Comparison of ENCODE assay signal across 14 mouse cellular contexts in the genomic region with DNA sequence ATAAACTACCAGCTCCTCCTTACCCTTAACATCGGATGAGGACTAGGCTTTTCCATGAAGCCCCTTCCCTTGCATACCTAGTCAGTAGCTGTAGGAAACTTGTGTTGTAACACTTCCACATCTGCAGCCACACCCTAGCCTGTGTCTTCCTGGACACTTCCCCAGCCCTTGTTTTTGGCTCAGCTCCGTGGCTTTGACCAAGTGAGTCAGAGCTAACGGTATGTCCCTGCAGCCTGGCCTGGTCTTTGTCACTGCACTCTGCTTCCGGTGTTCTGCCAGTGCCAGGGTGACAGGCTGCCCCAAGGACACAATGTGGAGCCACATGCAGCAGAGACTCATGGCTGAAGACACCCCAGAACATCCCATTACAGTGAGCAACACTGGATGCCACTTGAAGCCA. TPM values are rescaled to one million over a fixed set of nuclear protein-coding genes. Genes with fewer than 3 reads are reported as not detected.
DNase-seq lines count a peak whose midpoint lies in the region; ATAC-seq and TF ChIP-seq lines count a peak whose summit lies in the region.
"Had no signal": no experiment of that assay in that cellular context is flagged by ENCODE, and none has a peak within 500 bp of the region (broad histone marks: within the 10 kb centered on the region; RNA-seq: fewer than 3 reads in every experiment).

No protein-coding gene starts in this region.

- ATAC-seq in liver, postnatal 0 days: no peak
- no peak for ATAC-seq in liver, embryonic 12.5 days
- ATAC-seq in midbrain, embryonic 16.5 days: no peak
- ATAC-seq: midbrain, embryonic 13.5 days had no signal

- no peak overlapping the region for H3K4me3 ChIP-seq in liver, postnatal 0 days (ENCODE audit: low read depth, low read length)
- no peak overlapping the region for H3K4me3 ChIP-seq in liver, embryonic 12.5 days
- H3K4me3 ChIP-seq in midbrain, embryonic 16.5 days (ENCODE audit: low read depth, low read length): no peak overlapping the region
- H3K4me3 ChIP-seq: midbrain, embryonic 13.5 days had no signal

- no peak overlapping the region for H3K4me2 ChIP-seq in liver, postnatal 0 days (ENCODE audit: low read depth, low read length)
- no peak overlapping the region for H3K4me2 ChIP-seq in liver, embryonic 12.5 days
- no peak overlapping the region for H3K4me2 ChIP-seq in midbrain, embryonic 16.5 days (ENCODE audit: low read length)
- H3K4me2 ChIP-seq: midbrain, embryonic 13.5 days had no signal

- 21% methylated on average over 4 of the region's 4 CpGs for WGBS in liver, postnatal 0 days (ENCODE audit: insufficient replicate concordance)
- WGBS in liver, embryonic 12.5 days (ENCODE audit: insufficient replicate concordance): 19% methylated on average over 4 of the region's 4 CpGs
- 84% methylated on average over 4 of the region's 4 CpGs for WGBS in midbrain, embryonic 16.5 days

- no peak overlapping the region for H3K27ac ChIP-seq in liver, postnatal 0 days (ENCODE audit: low read depth)
- H3K27ac ChIP-seq in liver, embryonic 12.5 days: no peak overlapping the region
- no peak overlapping the region for H3K27ac ChIP-seq in midbrain, embryonic 16.5 days (ENCODE audit: low read length)
- H3K27ac ChIP-seq: midbrain, embryonic 13.5 days had no signal

- H3K4me1 ChIP-seq in liver, postnatal 0 days (ENCODE audit: insufficient read depth): peaks cover 6% of the 10 kb centered on the region; the same call in 1 of the 2 replicates
- peaks cover 16% of the 10 kb centered on the region; the same call in 1 of the 2 replicates for H3K4me1 ChIP-seq in liver, embryonic 12.5 days
- peaks cover 4% of the 10 kb centered on the region for H3K4me1 ChIP-seq in midbrain, embryonic 16.5 days (ENCODE audit: control insufficient read depth, insufficient read depth, low read length)

- DNase-seq in liver, postnatal 0 days: peak; percentile 33
- peak; percentile 43 to 48 for DNase-seq in adrenal gland, adult 18-20 months (ENCODE audit: low spot score in 2 of 2)
- peak; percentile 69 to 88 for DNase-seq in heart, adult 18-20 months
- peak; percentile 24 to 72 for DNase-seq in kidney, postnatal 25 days
- DNase-seq in cerebellum, adult 9-11 months: no peak
- no peak for DNase-seq in right cerebral cortex, postnatal 4 days
- DNase-seq: cerebellum, postnatal 36 days; liver had no signal

- no peak overlapping the region for H3K9ac ChIP-seq in liver, postnatal 0 days (replicated peaks)
- no peak overlapping the region for H3K9ac ChIP-seq in liver, embryonic 12.5 days
- H3K9ac ChIP-seq in midbrain, embryonic 16.5 days (ENCODE audit: low read depth, low read length): no peak overlapping the region
- H3K9ac ChIP-seq: midbrain, embryonic 13.5 days had no signal

- TF ChIP-seq CTCF in liver, postnatal 0 days (IDR thresholded peaks at IDR 0.05; ENCODE audit: low read depth): no peak

- H3K9me3 ChIP-seq in liver, postnatal 0 days (ENCODE audit: low read length): no peaks in the 10 kb centered on the region
- no peaks in the 10 kb centered on the region for H3K9me3 ChIP-seq in liver, embryonic 12.5 days (replicated peaks)
- H3K9me3 ChIP-seq in midbrain, embryonic 16.5 days (replicated peaks; ENCODE audit: control insufficient read depth, low read length, poor library complexity, severe bottlenecking): no peaks in the 10 kb centered on the region
- H3K9me3 ChIP-seq: midbrain, embryonic 13.5 days had no signal

- TF ChIP-seq EP300 in liver, postnatal 0 days (IDR thresholded peaks at IDR 0.05; ENCODE audit: low read depth): no peak

- H3K27me3 ChIP-seq in liver, postnatal 0 days (ENCODE audit: insufficient read depth, low read length): no peaks in the 10 kb centered on the region
- no peaks in the 10 kb centered on the region for H3K27me3 ChIP-seq in liver, embryonic 12.5 days (replicated peaks)
- no peaks in the 10 kb centered on the region for H3K27me3 ChIP-seq in midbrain, embryonic 16.5 days (ENCODE audit: control insufficient read depth, insufficient read depth, low read depth, low read length)
- H3K27me3 ChIP-seq: midbrain, embryonic 13.5 days had no signal

- no peaks in the 10 kb centered on the region for H3K36me3 ChIP-seq in liver, postnatal 0 days (replicated peaks; ENCODE audit: insufficient read depth, low read length)
- no peaks in the 10 kb centered on the region for H3K36me3 ChIP-seq in liver, embryonic 12.5 days
- no peaks in the 10 kb centered on the region for H3K36me3 ChIP-seq in midbrain, embryonic 16.5 days (ENCODE audit: control insufficient read depth, insufficient read depth, low read length)
- H3K36me3 ChIP-seq: midbrain, embryonic 13.5 days had no signal

RNA-seq across cellular contexts. Expression of a gene that starts 1.1 kb away (rescaled TPM):
- polyA plus RNA-seq in liver, postnatal 0 days (2015; fragmentation: Nextera tagmentation; extraction: Ambion mirVana): 79.5 and 93.6 TPM in 2 replicates
- 31.7 and 38.1 TPM in 2 replicates for polyA plus RNA-seq in liver, embryonic 12.5 days (2016; fragmentation: Nextera tagmentation; extraction: Ambion mirVana)
- total RNA-seq in adrenal gland, adult 18-20 months (2021): not detected
- not detected for total RNA-seq in heart, adult 18-20 months (2021)
- not detected in 2 replicates for polyA plus RNA-seq in midbrain, embryonic 16.5 days (2015; fragmentation: Nextera tagmentation; extraction: Ambion mirVana)
- total RNA-seq: ES-E14; gastrocnemius, adult 8-10 months had no signal
- polyA plus RNA-seq: midbrain, embryonic 13.5 days; urinary bladder, adult 2 months had no signal

RNA-seq across cellular contexts. Expression of a gene that starts 27.1 kb away (rescaled TPM):
- polyA plus RNA-seq in liver, postnatal 0 days (2015; fragmentation: Nextera tagmentation; extraction: Ambion mirVana): 1.2 and 1.5 TPM in 2 replicates
- 0.72 and 0.81 TPM in 2 replicates for polyA plus RNA-seq in liver, embryonic 12.5 days (2016; fragmentation: Nextera tagmentation; extraction: Ambion mirVana)
- 1 to 10 TPM; 2.8 to 5.4 TPM for total RNA-seq in adrenal gland, adult 18-20 months (2021)
- total RNA-seq in heart, adult 18-20 months (2021): under 1 TPM; 0.74 to 0.87 TPM
- 3.2 and 3.3 TPM in 2 replicates for polyA plus RNA-seq in midbrain, embryonic 16.5 days (2015; fragmentation: Nextera tagmentation; extraction: Ambion mirVana)

RNA-seq across cellular contexts. Expression of a gene that starts 60.0 kb away (rescaled TPM):
- polyA plus RNA-seq in liver, postnatal 0 days (2015; fragmentation: Nextera tagmentation; extraction: Ambion mirVana): 24.9 and 26.8 TPM in 2 replicates
- polyA plus RNA-seq in liver, embryonic 12.5 days (2016; fragmentation: Nextera tagmentation; extraction: Ambion mirVana): 13.4 and 14.0 TPM in 2 replicates
- 10 to 100 TPM; 38.3 to 86.5 TPM for total RNA-seq in adrenal gland, adult 18-20 months (2021)
- 10 to 100 TPM; 19.5 to 22.9 TPM for total RNA-seq in heart, adult 18-20 months (2021)
- polyA plus RNA-seq in midbrain, embryonic 16.5 days (2015; fragmentation: Nextera tagmentation; extraction: Ambion mirVana): 2.9 and 4.1 TPM in 2 replicates

Comparison
In these comparisons a context has a peak if more than half of its experiments do, and no peak if none do; other contexts are left out.
1. DNase-seq: peak in liver, postnatal 0 days (single experiment), adrenal gland, adult 18-20 months (2 of 2), heart, adult 18-20 months (2 of 2) and kidney, postnatal 25 days (2 of 2); none in cerebellum, adult 9-11 months (single experiment) and right cerebral cortex, postnatal 4 days (single experiment).
2. RNA of a gene that starts 1.1 kb away (polyA plus RNA-seq): 79.5 to 93.6 TPM in liver, postnatal 0 days and 31.7 to 38.1 TPM in liver, embryonic 12.5 days; not detected in midbrain, embryonic 16.5 days; every median in the first group is over 10 times any median in the second.